Mouse (Mus musculus) hindbrain, embryonic 15.5 days (tissue): ENCODE results near the gene Samhd1. TPM values are rescaled to one million over a fixed set of nuclear protein-coding genes. Genes with fewer than 3 reads are reported as not detected.
A peak's percentile ranks its signal among the peaks of the same experiment; 100 is the strongest.

Experiments
- ATAC-seq: fragments of 200-750 bp; cut with Nextera tagmentation; 2 replicates; pipeline ENCODE4 v1.8.0; 2017; ENCODE audit warnings: low read depth, moderate number of reproducible peaks, moderate TSS enrichment; ENCODE audit not compliant: low FRiP score
- H3K27ac ChIP-seq: fragments of 300-500 bp; sonication (generic); replicated peaks from 2 replicates; pipeline ENCODE4 v1.5.1; 2015; ENCODE audit warnings: mild to moderate bottlenecking, inconsistent platforms
- H3K27me3 ChIP-seq: fragments of 300-500 bp; sonication (generic); 2 replicates; pipeline ENCODE4 v1.6.1; 2015; ENCODE audit warnings: control low read depth, inconsistent platforms
- H3K36me3 ChIP-seq: fragments of 300-500 bp; sonication (generic); 2 replicates; pipeline ENCODE4 v1.6.1; 2015; ENCODE audit warnings: control low read depth, inconsistent platforms
- H3K4me1 ChIP-seq: fragments of 300-500 bp; sonication (generic); replicated peaks from 2 replicates; pipeline ENCODE4 v1.6.1; 2015; ENCODE audit warnings: control low read depth, inconsistent platforms
- H3K4me2 ChIP-seq: fragments of 300-500 bp; sonication (generic); 2 replicates; pipeline ENCODE4 v1.6.1; 2015; ENCODE audit warnings: moderate library complexity, mild to moderate bottlenecking, inconsistent platforms
- H3K4me3 ChIP-seq: fragments of 300-500 bp; sonication (generic); 2 replicates; pipeline ENCODE4 v1.5.1; 2015; ENCODE audit warnings: mild to moderate bottlenecking, inconsistent platforms
- H3K9ac ChIP-seq: fragments of 300-500 bp; sonication (generic); 2 replicates; pipeline ENCODE4 v1.6.1; 2015; ENCODE audit warnings: inconsistent platforms
- H3K9me3 ChIP-seq: fragments of 300-500 bp; sonication (generic); 2 replicates; pipeline ENCODE4 v1.6.1; 2016; ENCODE audit warnings: control low read depth, inconsistent platforms
- WGBS: fragments of 180-500 bp; shearing (Covaris S2); methylation state at CpG from one replicate; pipeline ENCODE4 v1.1.7; 2015; 5-methylcytosine and 5-hydroxymethylcytosine counted together
- polyA plus RNA-seq: library from polyadenylated mRNA; unstranded; fragments of >200 nt; fragmentation: Nextera tagmentation; extraction: Ambion mirVana; gene quantifications from 2 replicates; pipeline ENCODE4 v1.2.1, GENCODE M21; 2015

Samhd1 gene
- polyA plus RNA-seq, 1 experiment from 2014 or later, result 9.7 TPM

DNA sequence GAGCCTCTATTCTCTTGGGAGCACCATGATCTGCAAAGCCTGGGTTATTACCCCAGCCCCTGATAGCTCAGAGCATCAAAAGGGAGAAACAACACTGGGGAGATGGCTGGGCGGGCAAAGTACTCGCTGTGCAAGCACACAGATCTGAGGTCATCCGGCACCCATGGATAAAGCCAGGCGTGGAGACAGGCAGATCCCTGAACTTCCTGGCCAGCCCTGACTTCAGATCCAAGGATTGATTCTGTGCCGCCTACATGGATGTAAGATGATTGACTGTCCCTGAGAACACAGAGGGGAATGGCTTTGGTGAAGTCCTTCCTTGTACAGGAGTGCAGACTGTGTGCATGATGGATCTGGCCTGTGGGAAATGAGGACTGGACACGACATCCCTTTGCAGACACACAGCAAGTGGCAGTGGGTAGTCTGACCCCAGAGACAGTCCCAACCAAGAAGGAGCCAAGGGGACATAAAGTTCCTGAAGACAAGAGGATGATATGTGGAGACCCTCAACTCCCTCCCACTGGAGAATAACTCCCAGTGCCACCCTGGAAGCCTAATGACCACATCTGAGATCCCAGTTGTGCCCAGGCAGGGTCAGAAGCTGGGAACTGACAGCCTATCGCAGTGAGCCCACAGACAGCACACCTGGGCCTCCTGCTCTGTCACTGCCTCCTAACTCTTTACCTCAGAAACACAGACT is 68.2 kb downstream of the Samhd1 start:
- H3K9me3 ChIP-seq, result no peaks in the 10 kb centered on the region
- WGBS, result 78% methylated on average over 7 of the region's 7 CpGs
- H3K9ac ChIP-seq, result no peak overlapping the region
- H3K36me3 ChIP-seq, result no peaks in the 10 kb centered on the region
- H3K27ac ChIP-seq, result no peak overlapping the region
- no peak for ATAC-seq
- H3K4me2 ChIP-seq, result no peak overlapping the region
- H3K4me3 ChIP-seq, result no peak overlapping the region
- H3K27me3 ChIP-seq, result no peaks in the 10 kb centered on the region
- peaks cover 92% of the 10 kb centered on the region for H3K4me1 ChIP-seq

DNA sequence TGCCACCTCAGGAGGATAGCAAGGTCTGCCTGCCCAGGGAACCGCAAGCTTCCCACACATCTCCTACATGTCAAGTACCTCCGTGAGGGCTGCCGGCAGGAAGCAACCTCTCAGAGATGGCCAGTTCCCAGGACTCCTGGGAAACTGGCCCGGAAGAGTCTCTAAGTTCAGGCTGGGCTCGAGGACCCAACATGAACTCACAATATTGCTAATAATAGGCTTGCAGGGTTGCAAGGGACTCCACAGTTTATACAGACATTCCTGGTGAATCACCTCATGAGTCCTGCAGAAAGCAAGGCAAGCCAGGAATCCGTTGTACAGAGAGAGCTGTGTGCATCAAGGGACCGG is 69.2 kb downstream of the Samhd1 start:
- 71% methylated on average over 7 of the region's 7 CpGs for WGBS
- H3K9me3 ChIP-seq, result no peaks in the 10 kb centered on the region
- no peak overlapping the region for H3K4me3 ChIP-seq
- no peak overlapping the region for H3K27ac ChIP-seq
- no peak overlapping the region for H3K9ac ChIP-seq
- H3K4me2 ChIP-seq, result no peak overlapping the region
- no peaks in the 10 kb centered on the region for H3K27me3 ChIP-seq
- H3K4me1 ChIP-seq, result peaks cover 82% of the 10 kb centered on the region
- no peaks in the 10 kb centered on the region for H3K36me3 ChIP-seq
- ATAC-seq, result no peak

DNA sequence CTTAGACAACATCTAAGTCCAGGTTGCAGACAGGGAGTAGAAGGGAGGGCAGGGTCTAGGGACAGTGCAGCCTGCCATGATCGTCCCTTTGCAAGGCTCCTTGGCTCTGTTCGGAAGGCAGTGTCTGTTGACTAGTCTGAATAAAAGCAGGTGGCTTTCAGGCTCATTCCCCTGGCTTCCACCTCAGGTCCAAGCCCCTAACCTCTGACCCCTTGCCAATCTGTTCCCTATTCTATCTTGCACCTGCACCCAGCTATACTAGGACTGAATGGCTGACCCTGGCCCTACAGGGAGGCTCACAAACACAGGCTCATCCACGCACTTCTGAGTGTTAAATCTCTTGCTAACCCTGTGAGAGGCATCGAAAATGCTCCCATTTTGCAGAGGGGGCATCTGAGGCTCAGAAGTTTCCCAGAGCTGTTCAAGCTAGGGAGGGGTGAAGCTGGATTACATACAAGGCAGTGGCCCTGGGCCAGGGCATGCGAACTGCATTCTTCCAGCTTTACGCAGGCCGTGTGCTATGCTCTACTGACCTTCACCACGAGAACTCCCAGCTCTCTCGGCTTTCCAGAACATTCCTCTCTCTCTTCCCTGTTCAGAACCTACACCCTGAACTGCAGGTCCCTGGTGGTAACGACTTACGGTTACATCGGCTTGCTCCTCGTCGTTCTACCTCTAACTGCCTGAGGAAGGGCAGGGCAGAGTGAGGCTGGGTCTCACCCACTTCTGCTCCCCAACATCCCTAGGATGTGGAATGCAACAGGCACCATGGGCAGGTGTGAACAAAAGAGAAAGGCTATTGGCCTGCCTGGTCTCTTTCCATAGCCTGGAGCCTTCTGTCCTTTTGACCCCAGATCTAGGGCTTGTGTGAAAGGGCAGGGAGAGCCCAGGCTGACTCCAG is 69.8 kb downstream of the Samhd1 start:
- Histone ChIP-seq H3K27me3 (no peaks in the 10 kb centered on the region), H3K27ac (no peak overlapping the region), H3K9ac (no peak overlapping the region), H3K9me3 (no peaks in the 10 kb centered on the region), H3K4me1 (peaks cover 76% of the 10 kb centered on the region), H3K4me3 (no peak overlapping the region), H3K36me3 (0 out of 2 replicates have a peak, but pooled peaks cover under 1% of the 10 kb centered on the region), H3K4me2 (no peak overlapping the region)
- no peak for ATAC-seq
- WGBS, result 75% methylated on average over 14 of the region's 14 CpGs

DNA sequence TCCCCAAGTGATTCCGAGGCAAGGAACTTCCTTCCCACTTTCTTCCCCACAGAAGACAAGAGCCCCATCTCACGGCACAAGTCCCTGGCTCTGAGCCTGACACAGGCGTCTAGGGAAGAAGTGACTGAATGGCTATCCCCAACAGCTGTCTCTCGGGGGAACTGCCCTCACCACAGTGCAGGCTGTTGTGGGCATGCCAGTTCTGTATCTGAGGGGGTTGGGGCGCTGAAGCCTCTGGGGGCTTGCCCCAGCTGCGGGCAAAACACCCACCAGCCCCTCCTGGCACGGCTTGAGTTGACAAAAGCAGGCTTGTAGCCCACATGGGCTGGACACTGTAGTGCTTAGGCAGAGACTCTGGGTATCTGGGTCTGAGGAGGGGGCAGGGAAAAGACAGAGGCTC is 70.9 kb downstream of the Samhd1 start:
- no peak overlapping the region for H3K4me3 ChIP-seq
- no peaks in the 10 kb centered on the region for H3K27me3 ChIP-seq
- ATAC-seq, result peak; percentile 57
- H3K27ac ChIP-seq, result peak overlapping the region; percentile 1; the same call in 1 of the 2 replicates
- H3K36me3 ChIP-seq, result peaks cover 11% of the 10 kb centered on the region; the same call in 1 of the 2 replicates
- H3K4me2 ChIP-seq, result no peak overlapping the region
- no peaks in the 10 kb centered on the region for H3K9me3 ChIP-seq
- H3K4me1 ChIP-seq, result peaks cover 68% of the 10 kb centered on the region
- 38% methylated on average over 7 of the region's 7 CpGs for WGBS
- no peak overlapping the region for H3K9ac ChIP-seq

DNA sequence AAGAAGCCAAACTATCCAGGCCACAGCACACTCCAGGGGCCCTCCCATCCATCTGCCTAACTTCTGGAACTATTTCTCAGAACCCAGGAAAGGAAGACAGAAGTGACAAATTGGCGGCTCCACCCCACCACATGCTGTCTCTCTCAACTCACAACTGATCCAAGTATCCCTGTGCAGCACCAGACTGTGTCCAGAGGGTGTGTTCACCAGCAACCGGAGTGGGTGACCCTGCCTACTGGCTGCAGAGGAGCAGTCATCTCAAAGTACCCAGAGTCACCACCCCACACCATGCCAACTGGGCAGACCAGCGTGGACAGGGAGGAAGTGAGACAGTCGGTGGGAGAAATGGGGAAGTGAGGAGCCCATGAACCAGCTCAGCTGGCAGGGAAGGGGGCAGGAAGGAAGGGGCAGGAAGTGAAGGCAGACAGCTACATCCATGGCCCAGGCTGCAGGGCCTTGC is 71.8 kb downstream of the Samhd1 start:
- Histone ChIP-seq H3K4me1 (peaks cover 69% of the 10 kb centered on the region), H3K27me3 (no peaks in the 10 kb centered on the region), H3K36me3 (peaks cover 13% of the 10 kb centered on the region; the same call in 1 of the 2 replicates), H3K9me3 (no peaks in the 10 kb centered on the region), H3K4me2 (no peak overlapping the region), H3K27ac (peak overlapping the region; percentile 39), H3K4me3 (no peak overlapping the region), H3K9ac (no peak overlapping the region)
- ATAC-seq, result no peak
- WGBS, result 65% methylated on average over 4 of the region's 4 CpGs

DNA sequence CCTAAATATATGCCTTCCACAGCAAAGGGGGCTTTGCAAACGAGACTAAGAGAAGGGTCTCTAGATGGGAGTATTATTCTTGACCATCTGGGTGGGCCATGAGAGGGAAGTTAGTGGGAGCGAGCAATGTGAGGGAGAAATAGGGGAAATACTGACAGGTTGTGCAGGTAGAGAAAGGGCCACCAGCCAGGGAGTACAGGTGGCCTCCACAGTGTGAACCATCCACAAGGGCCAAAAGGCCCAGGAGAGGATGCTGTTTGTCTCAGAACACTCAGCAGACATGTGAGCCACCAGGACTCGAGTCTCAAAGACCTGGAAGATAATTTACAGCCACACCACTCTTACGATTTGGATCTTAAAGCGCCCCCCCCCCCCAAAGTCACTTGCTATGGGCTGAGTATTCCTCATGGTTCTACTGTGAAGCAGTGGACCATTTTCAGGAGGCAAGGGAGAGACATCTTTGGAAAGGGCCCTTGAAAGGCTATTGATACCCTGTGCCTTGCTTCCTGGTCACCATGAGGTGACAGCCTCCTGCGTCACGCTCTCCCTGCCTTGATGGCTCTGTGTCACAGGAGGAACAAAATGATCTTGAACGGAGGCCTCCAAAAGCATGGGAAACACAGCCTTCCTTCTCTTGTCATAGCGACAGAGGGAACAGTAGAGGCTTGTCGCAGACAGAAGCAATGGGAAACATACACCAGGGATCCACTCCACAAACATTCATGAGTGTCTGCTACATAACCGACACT is 74.3 kb downstream of the Samhd1 start:
- Histone ChIP-seq H3K27ac (no peak overlapping the region), H3K9me3 (no peaks in the 10 kb centered on the region), H3K9ac (no peak overlapping the region), H3K27me3 (no peaks in the 10 kb centered on the region), H3K4me3 (no peak overlapping the region), H3K4me2 (no peak overlapping the region), H3K4me1 (peaks cover 63% of the 10 kb centered on the region), H3K36me3 (peaks cover 18% of the 10 kb centered on the region; the same call in 1 of the 2 replicates)
- no peak for ATAC-seq
- WGBS, result 86% methylated on average over 11 of the region's 11 CpGs

DNA sequence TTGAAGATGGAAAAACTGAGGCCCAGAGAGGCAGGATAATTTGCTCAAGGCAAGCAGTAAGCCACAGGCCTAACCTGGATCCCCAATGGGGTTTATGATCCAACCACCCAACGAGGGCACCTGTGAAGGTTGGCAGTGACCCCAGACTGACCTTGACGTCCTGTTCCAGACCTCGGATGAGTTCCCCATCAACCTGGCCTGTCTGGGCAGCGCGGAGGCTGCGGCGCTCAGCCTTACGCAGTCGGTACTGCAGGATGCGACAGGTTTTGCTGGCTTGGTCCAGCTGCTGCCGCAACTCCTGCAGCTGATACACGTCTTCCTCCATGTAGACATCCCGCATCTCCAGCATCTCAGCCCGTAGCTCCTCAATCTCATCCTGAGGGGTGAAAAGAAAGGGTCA is 75.0 kb downstream of the Samhd1 start:
- Histone ChIP-seq H3K9ac (no peak overlapping the region), H3K4me1 (peaks cover 63% of the 10 kb centered on the region), H3K27ac (no peak overlapping the region), H3K27me3 (no peaks in the 10 kb centered on the region), H3K4me2 (no peak overlapping the region), H3K4me3 (no peak overlapping the region), H3K36me3 (peaks cover 21% of the 10 kb centered on the region; the same call in 1 of the 2 replicates), H3K9me3 (no peaks in the 10 kb centered on the region)
- WGBS, result 91% methylated on average over 14 of the region's 14 CpGs
- no peak for ATAC-seq

DNA sequence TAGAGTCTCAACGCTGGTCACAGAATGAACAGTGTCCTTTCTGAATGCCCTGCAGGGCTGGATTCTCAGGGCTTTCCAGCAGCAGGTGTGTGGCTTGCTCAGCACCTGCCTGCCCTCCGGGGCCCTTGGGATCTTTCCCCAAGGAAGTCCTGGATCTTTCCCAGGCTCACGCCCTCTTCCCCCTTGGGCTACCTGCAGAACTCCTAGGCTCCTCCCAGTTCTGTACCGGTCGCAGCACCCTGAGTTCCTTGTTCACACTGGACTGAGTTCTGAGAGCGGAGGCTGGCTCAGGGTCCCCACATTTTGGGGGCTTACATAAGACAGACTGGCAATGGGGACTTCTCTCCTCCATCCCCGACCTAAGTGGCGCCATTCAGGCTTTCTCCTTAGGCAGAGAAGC is 75.9 kb downstream of the Samhd1 start:
- Histone ChIP-seq H3K27me3 (no peaks in the 10 kb centered on the region), H3K4me1 (peaks cover 61% of the 10 kb centered on the region), H3K36me3 (peaks cover 22% of the 10 kb centered on the region; the same call in 1 of the 2 replicates), H3K4me2 (no peak overlapping the region), H3K4me3 (no peak overlapping the region), H3K27ac (peak overlapping the region; percentile 80), H3K9ac (no peak overlapping the region), H3K9me3 (no peaks in the 10 kb centered on the region)
- no peak for ATAC-seq
- WGBS, result 59% methylated on average over 8 of the region's 8 CpGs

DNA sequence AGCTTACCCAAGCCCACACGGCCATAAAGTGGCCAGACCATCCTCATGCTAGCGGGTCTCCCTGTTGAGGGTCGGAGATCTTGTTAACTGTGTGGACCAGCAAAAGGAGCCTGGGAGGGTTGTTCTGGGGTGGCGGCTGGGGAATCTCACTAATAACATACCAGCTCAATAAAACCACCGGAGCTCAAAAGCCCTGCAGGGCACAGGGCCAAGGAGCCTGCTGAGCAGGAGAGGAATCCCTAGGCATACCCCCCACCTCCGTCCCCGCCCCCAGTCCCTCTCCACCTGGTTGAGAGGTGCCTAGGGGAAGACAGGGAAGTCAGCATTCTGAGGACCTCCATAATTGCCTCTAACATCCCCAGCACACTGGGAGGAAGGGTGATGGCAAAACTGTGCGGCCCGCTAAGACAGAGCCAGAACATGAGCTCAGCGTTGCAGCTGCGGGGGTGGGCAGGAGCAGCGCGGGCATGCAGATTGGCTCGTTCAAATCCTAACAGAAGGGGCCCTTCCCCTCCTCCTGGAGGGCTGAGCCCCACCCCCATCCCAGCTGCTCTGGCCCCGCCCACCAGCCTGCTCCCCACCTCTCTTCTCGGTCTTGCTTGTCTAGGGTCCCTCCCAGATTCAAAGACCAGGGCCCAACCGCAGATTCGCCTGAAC is 76.6 kb downstream of the Samhd1 start:
- peaks cover 54% of the 10 kb centered on the region for H3K4me1 ChIP-seq
- no peak overlapping the region for H3K4me3 ChIP-seq
- H3K36me3 ChIP-seq, result peaks cover 26% of the 10 kb centered on the region; the same call in 1 of the 2 replicates
- peak overlapping the region; percentile 19 for H3K4me2 ChIP-seq
- peak overlapping the region; percentile 80 for H3K27ac ChIP-seq
- H3K9ac ChIP-seq, result no peak overlapping the region
- 7% methylated on average over 18 of the region's 18 CpGs for WGBS
- H3K27me3 ChIP-seq, result no peaks in the 10 kb centered on the region
- peak; percentile 72 for ATAC-seq
- H3K9me3 ChIP-seq, result no peaks in the 10 kb centered on the region

DNA sequence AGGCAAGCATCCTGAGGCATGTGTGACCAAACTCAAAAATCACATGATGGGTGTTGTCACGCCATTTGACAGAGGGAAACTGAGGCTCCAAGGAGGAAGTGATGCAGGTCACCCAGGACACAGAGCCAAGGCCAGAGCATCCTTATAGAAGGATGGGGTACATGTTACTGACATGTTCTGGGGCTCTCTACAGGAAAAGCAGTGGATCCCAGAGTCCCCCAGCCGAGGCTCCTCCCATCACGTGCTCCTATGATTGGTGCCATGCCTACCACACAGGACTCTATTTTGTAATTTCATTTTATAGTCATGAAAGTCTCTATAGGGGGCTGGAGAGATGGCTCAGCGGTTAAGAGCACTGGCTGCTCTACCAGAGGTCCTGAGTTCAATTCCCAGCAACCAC is 77.3 kb downstream of the Samhd1 start:
- no peak overlapping the region for H3K4me2 ChIP-seq
- H3K4me3 ChIP-seq, result no peak overlapping the region
- H3K36me3 ChIP-seq, result peaks cover 30% of the 10 kb centered on the region
- ATAC-seq, result no peak
- H3K9me3 ChIP-seq, result no peaks in the 10 kb centered on the region
- no peak overlapping the region for H3K9ac ChIP-seq
- H3K27me3 ChIP-seq, result no peaks in the 10 kb centered on the region
- peak overlapping the region; percentile 80; the same call in 1 of the 2 replicates for H3K27ac ChIP-seq
- H3K4me1 ChIP-seq, result peaks cover 47% of the 10 kb centered on the region
- 79% methylated on average over 4 of the region's 4 CpGs for WGBS

DNA sequence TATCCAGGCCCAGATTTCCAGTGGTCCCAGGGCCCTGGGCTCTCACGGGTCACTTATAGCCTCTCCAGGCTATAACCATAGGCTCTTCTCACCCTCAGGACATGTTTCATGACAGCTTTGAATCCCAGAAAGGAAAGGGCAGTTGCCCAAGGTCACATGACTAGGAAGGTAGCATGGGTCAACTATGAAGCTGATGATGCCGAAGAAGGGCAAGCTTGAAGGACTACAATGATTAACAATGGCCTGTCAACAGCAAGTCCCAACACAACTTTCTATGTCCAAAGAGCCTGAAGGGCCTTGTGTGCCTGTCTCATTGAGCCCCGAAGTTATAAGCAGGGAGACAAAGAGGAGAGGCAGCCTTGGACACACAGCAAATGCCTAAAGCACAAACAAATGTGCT is 77.9 kb downstream of the Samhd1 start:
- Histone ChIP-seq H3K9me3 (no peaks in the 10 kb centered on the region), H3K4me2 (no peak overlapping the region), H3K36me3 (peaks cover 36% of the 10 kb centered on the region), H3K9ac (no peak overlapping the region), H3K4me3 (no peak overlapping the region), H3K27me3 (no peaks in the 10 kb centered on the region), H3K27ac (no peak overlapping the region), H3K4me1 (peaks cover 48% of the 10 kb centered on the region)
- WGBS, result 90% methylated on average over 3 of the region's 3 CpGs
- no peak for ATAC-seq
